Mouse (Mus musculus): ENCODE results near the gene Vsx1.

The Vsx1 gene

DNA sequence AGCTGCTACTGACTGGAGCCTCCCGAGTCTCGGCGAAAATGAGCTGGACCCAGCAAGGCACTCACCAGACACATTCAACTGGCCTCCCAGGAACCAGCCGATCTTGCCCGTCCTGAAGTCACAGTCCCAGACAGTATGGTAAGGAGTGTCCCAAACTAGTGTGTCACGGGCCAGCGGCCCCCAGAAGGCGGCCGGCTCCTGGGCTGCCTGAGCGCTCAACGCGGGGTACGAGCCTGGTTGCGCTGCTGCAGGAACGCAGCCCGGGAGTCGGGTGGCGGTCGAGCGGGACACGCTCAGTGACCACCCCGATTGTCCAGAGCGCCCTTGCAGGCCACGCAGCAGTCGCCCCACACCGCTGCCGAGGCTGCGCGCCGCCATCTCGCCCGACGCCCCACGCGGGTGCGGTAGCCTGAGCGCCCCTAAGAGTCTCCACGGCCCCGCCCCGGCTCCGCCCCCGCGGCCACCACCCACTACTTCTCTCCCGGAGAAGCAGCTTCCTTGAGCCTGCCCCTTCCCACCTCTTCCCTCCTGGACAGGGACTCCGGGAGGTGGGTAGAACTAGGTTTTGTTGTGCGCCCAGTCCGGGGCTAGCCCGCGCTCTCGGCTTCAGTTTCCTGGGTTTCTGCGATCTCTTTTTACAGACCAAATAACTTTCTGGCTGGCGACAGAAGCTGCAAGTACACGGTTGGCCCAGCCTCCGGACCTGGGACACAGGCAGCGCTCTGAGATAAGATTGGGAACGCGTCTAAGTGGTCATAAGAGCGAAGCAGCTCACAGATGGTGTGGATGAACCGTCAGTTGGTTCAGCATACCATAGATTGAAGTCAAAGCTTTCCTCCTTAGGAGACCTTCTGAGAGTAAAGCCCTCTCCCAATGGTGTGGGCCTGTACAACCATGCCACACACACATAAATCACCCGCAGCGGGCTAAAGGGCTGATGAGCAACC is 21.1 kb downstream of the Vsx1 start, which contains the start of gene Acss1:
Acss1 (minus strand) TSS at position 681 of the 947 bp plus-strand sequence.
- in situ Hi-C loops (cut with MboI, MseI), result no loop called here

DNA sequence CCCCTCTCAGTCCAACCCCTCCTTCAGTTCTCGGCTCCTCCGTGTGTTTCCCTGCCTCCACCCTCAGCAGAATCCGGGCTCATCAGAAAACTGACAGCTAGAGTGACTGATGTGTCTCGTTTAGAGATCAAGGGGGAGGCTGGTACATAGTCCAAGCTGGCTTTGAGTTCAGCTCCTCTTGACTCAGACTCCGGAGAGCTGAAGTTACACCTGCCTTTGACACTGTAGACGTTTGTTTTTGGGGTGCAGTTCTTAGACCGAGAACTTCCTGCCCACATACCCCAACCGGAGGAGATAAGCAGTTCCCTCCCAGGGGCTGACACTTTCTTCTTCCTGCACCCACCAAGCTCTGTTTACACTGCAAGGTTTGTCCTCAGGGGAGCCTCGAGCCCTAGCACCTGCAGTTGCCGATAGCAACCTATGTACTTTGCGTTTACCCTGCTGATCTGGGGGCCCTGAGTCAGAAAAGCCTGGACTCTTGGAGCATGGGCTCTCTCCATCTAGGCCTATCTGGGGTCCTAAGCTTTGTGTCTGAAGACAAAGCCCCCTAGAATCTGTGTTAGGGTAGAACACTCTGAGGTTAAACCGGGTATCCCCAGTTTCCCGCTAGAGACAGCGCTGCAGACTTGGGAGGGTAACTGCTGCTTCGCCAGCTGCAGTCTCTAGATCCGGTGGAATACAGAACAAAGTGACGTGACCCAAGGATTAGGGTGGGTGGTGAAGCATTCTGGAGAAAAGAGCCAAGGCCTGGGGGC is 21.9 kb downstream of the Vsx1 start:
- in situ Hi-C loops (cut with MboI, MseI), result no loop called here

GRCm38 (mm10) chr2:150666723-150667064 is 22.5 kb downstream of the Vsx1 start:
- in situ Hi-C loops (cut with MboI, MseI), result no loop called here

- in situ Hi-C loops (cut with MboI, MseI), result no loop called here
Observed at GRCm38 (mm10) chr2:150665534-150666451, 23.4 kb downstream of the Vsx1 start.

- in situ Hi-C loops (cut with MboI, MseI), result no loop called here
Observed at GRCm38 (mm10) chr2:150665006-150665405, 24.2 kb downstream of the Vsx1 start.

- in situ Hi-C loops (cut with MboI, MseI), result no loop called here
Observed at GRCm38 (mm10) chr2:150664152-150664920, 24.8 kb downstream of the Vsx1 start.

GRCm38 (mm10) chr2:150663255-150663654 is 25.9 kb downstream of the Vsx1 start:
- in situ Hi-C loops (cut with MboI, MseI), result no loop called here

DNA sequence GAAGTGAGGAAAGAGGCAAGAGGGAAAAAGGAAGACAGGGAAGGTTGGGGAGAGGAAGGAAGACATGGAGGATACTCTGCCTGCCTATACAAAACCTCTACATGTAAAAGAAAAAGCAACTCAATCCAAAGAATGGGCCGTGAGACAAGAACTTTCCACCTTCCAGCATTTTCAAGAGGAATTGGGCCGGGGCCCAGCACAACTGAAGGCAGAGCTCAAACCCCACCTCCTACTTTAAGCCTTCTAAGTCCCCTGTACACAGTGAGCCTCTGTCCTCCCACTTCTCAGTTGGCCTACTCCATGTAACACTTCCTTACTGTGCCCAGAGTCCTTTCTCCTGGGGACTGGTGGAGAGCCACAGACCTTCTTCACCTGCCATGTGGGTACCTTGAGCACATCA is 27.2 kb downstream of the Vsx1 start:
- in situ Hi-C loops (cut with MboI, MseI), result no loop called here

GRCm38 (mm10) chr2:150660668-150661451 is 28.3 kb downstream of the Vsx1 start:
- in situ Hi-C loops (cut with MboI, MseI), result no loop called here

- in situ Hi-C loops (cut with MboI, MseI), result no loop called here
Observed at GRCm38 (mm10) chr2:150660049-150660448, 29.1 kb downstream of the Vsx1 start.

DNA sequence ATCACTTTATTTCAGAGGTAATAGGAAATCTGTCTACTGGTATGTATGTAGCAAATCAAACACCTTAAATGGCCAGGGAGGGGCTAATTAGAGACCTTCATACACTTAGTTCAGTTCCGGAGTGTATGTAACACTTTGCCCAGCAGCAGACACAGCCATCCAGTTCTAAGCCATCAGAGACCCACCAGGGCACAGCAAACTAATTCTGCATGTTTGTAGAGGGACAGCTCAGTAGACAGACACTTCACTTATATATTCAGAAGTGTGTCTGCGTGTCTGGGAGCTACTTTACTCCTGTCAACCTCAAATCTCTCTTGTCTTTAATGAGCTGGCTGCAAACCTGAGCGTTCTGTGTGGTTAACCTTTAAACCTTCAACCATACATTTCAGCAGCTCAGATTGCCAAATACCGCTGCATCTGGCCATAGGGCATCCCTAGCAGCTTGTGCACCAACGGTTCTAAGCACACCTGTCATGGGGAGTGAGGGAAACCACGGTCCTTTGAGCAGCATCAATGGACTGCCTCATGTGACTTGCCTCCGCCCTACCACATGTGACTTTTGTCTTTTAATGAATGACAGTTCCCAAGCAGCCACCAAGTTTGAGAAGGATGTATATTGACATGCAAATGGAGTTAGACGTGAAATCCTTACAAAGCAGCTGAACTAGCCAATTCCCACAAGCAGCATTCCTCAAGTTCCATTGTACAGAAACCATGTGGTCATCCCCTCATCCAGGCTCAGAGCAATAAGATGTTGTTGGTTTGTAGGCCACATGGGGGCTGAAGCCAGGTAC is 32.0 kb downstream of the Vsx1 start:
- in situ Hi-C loops (cut with MboI, MseI), result no loop called here

DNA sequence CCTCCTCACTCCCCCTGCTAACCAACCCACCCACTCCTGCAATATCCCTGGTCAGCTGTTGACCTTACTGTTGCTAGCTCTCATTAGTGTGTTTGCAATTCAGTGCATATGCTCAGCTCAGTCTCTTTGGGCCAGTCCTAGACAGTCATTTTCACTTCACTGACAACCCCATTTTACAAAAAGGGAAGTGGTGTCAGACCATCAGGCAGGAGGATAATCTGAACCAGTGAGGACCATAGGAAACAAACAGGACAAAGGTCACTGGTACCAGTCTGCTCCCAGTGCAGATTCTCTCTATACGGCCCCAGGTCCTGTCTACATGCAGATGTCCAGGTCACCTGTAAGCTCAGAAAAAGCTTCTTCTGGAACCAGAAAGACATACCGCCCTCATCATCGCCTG is 33.0 kb downstream of the Vsx1 start:
- in situ Hi-C loops (cut with MboI, MseI), result no loop called here

- in situ Hi-C loops (cut with MboI, MseI), result no loop called here
Observed at GRCm38 (mm10) chr2:150655290-150655689, 33.9 kb downstream of the Vsx1 start.

- in situ Hi-C loops (cut with MboI, MseI), result no loop called here
Observed at GRCm38 (mm10) chr2:150654814-150655213, 34.3 kb downstream of the Vsx1 start.

DNA sequence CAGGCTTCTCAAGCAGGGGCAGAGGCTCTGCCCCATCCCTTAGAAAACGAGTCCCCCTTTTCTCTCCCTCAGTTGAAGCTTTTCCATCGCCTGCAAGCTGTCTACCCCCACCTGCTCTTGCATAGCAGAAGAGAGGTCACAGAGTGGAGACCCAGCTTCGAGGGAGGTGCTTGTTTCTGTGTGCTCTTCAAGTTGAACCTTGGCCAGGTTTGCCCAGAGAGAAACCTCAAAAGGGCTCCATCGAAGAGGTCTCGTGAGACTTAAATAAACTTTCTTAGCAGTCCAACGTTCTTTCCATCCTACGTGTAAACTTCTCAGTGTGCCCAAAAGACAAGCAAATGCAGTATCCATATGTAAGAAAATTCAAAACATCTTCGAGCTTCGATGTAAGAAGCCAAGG is 37.8 kb downstream of the Vsx1 start:
- in situ Hi-C loops (cut with MboI, MseI), result no loop called here

DNA sequence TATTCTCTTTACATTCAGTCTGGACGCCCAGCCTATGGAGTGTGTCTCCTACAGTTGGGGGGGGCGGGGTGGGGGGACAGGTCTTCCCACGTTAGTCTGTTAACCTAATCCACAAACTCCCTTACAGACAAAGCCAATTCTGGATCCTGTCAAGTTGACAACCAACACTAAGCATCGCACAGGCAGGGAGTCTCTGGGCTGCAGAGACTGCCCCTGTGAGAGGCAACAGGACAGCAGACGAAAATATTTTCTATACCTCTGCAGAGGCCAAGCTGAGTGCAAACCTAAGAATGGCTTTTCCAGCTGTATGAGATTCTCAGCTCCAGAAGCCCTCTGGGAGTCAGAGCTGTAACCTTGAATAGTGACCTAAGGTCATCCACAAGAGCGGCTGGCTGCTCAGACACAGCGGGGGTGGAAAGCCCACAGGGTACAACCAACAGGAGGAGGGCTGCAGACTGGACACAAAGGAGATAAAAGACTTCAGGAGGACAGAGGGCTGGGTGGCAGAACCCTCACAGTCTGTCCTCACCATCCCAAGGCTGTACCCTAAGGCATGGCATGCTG is 38.6 kb downstream of the Vsx1 start:
- in situ Hi-C loops (cut with MboI, MseI), result no loop called here

- in situ Hi-C loops (cut with MboI, MseI), result no loop called here
Observed at GRCm38 (mm10) chr2:150648300-150648895, 40.8 kb downstream of the Vsx1 start.

DNA sequence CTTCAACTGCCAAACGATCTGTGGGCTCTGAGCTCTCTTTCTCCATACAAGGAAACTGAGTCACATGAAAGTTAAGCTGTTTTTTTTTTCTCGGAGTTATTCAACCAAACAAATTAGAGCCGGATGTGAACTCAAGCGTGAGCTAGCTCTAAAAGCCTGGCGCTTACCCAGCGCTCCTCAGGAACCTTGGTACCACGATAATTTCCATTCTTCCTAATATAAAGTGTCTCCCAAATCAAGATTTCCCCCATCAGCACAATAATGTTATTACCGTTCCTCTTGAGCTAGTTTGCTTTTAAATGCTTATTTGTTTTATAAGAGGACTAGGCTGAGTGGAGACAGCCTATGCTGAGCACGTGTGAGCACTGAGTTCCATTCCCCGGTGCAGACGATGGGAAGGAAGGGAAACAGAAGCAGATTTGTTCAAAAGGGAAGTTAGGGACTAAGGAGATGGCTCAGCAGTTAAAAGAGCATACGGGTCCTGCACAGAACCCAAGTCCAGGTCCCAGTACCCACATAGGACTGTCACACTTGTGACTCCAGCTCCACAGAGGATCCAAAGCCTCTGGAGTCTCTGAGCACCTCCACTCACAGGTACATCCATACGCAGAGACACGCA is 41.4 kb downstream of the Vsx1 start:
- in situ Hi-C loops (cut with MboI, MseI), result no loop called here

All from T-helper 17 cell (primary cell).